Mouse (Mus musculus) spleen, adult 18-20 months (tissue): ENCODE measurements around the gene Gm10392.

Experiments used
- DNase-seq, 2 experiments: peaks; one replicate each; pipeline ENCODE4 v3.0.0; 2022; ENCODE audit warnings: mixed read lengths in 2 of 2

The Gm10392 gene

DNA sequence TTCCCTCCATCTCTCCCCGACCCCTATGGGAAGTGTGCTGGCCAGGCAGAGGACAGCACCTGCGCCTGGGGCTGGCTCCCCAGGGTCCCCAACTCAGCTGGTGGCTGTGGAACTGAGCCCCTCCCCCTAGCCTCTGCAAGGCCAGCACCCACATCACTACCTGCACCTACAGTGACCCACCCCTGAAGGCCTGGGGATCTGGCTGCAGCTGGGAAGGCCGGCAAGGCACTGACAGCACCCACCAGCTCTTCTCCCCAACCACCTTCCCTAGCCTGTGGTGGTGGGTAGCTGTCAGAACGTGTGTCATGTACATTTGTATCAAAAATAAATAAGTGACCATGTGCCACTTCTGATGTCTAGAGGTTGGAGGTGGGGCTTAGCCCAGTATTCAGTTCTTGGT lies 11.6 kb downstream of the Gm10392 start:
- no peak for DNase-seq

GRCm38 (mm10) chr11:77506941-77507340 lies 12.1 kb downstream of the Gm10392 start:
- no peak for DNase-seq

DNA sequence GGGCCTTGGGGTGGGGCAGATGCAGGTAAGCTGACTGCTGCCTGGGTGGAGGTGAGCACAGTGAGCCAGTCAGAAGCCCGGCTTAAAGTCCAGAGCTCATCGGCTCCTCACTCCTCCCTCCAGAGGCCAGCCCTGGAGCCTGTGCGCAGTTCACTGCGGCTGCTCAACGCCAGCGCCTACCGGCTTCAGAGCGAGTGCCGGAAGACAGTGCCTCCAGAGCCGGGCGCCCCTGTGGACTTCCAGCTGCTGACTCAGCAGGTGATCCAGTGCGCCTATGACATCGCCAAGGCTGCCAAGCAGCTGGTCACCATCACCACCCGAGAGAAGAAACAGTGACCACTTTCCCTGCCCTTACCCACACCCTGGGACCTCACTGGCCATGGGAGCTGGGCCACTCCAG lies 12.7 kb downstream of the Gm10392 start:
- no peak for DNase-seq

- no peak for DNase-seq
Observed at GRCm38 (mm10) chr11:77505291-77505980, 13.6 kb downstream of the Gm10392 start.

DNA sequence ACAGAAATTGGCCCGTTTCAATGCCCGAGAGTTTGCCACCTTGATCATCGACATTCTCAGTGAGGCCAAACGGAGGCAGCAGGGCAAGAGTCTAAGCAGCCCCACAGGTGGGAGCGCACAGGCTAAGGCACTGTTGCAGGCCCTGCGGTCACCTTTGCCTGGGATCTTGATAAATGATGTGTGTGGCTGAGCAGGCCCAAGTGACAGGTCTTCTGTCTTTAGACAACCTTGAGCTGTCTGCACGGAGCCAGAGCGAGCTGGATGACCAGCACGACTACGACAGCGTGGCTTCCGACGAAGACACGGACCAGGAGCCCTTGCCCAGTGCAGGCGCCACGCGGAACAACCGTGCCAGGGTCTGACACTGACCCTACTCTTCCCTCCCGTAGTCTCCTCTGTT lies 14.6 kb downstream of the Gm10392 start:
- DNase-seq, result no peak

DNA sequence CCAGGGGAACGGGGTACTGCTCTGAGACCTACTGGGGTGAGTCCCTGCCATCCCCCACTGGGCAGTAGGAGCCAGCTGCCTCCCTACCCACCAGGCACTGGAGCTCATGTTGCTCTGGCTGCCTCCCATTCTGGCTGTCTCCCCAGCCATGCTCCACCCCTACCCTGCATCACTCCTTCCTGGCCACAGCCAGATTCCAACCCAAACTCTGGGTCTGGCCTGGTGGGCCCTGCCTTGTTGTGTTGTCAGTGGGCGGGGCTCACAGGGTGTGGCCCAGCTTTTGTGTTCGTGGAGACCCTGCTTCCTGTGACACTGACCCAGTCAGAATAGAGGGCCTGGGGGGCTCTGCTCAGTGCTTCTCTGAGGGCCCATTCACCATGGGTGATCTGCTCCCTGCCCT lies 15.5 kb downstream of the Gm10392 start:
- no peak for DNase-seq

GRCm38 (mm10) chr11:77502481-77502880 lies 16.5 kb downstream of the Gm10392 start:
- no peak for DNase-seq

DNA sequence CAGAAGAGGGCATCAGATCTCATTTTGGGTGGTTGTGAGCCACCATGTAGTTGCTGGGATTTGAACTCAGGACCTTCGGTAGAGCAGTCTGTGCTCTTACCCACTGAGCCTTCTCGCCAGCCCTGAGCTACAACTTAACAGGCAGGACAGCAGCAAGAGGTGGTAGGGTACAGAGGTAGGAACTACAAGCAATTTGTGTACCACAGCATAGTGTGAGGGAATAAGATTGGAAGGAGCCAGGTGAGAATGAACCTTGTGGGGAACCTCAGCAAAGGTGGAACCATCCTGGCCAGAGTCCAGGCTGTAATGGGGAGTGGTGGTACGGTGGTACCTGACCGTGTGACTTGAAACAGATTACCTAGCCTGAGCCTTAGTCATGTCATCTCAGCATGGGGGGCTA lies 17.0 kb downstream of the Gm10392 start:
- no peak for DNase-seq

GRCm38 (mm10) chr11:77501392-77501791 lies 17.6 kb downstream of the Gm10392 start:
- peak; percentile 47 to 73 for DNase-seq

DNA sequence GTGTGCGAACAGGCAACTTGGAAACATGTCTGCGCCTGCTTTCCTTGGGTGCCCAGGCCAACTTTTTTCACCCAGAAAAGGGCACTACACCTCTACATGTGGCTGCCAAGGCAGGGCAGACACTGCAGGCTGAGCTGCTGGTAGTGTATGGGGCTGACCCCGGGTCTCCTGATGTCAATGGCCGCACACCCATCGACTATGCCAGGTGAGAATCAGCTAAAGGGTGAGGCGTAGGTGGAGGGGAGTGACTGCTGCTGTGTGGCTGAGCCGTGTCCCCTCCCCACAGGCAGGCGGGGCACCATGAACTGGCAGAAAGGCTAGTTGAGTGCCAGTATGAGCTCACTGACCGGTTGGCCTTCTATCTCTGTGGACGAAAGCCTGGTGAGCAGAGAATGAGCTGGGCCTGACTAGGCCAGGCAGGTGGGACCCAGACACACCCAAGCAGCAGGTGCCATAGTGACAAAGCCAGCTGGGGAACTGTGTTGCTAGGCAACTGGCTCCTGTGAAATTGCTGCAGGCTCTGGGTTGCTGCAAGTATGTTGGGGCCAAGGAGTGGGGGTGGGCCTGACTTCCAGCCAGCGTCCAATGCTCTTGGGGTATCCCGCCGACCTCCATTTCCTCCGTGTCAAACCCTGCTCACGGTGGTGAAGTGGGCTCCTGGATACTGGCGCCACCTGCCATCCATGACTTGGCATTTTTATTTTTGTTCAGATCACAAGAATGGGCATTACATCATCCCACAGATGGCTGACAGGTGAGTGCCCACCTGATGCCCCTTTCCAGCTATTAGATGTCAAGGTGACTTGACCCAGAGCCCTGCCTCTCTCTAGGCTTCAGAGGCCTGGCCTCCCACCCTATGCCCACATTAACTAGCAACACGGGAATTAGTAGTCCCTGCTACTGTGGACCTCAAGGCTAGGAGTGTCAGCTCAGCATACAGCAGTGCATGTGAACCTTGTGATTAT lies 18.4 kb downstream of the Gm10392 start:
- DNase-seq, result no peak

- DNase-seq, result no peak
Observed at GRCm38 (mm10) chr11:77499354-77499753, 19.6 kb downstream of the Gm10392 start.

GRCm38 (mm10) chr11:77498261-77499139 lies 20.5 kb downstream of the Gm10392 start:
- DNase-seq, result no peak

- no peak for DNase-seq
Observed at GRCm38 (mm10) chr11:77497851-77498250, 21.1 kb downstream of the Gm10392 start.

GRCm38 (mm10) chr11:77497341-77497756 lies 21.6 kb downstream of the Gm10392 start:
- DNase-seq, result peak in 1 of 2 experiments; percentile 63

- DNase-seq, result no peak
Observed at GRCm38 (mm10) chr11:77495507-77495906, 23.5 kb downstream of the Gm10392 start.

DNA sequence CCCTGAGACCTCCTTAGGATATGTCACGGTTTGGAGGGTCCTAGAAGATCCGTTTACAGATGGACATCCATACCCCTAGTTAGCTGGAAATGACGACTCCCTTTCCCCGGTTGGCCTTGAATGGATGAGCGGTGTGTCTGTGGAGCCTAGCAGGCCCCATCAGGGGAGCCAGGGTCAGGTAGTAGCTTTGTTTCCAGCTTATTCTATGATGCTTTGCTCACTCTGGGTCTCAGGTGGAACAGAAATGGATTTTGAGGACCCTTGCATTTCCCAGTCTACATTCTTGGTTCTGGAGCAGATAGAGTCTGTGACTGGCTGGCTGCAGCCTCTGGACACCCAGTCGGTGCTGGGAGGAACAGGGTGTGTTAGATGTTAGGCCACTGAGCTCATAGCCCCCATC lies 24.2 kb downstream of the Gm10392 start:
- DNase-seq, result no peak

DNA sequence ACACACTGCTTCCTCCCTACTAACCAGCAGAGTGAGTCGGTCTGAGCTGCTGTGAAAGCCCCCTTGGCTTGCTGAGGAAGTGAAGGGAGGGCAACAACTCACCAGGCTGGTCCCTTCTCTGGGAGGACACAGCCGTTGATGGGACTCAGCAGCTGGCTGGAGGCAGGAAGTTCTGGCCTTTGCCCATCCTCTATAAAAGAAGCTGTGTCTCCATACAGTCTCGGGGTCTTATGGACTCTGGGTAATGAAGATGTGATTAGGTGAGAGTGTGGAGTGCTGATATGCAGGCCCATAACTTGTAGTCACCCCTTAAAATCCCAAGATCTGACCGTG lies 24.7 kb downstream of the Gm10392 start:
- DNase-seq, result no peak

DNA sequence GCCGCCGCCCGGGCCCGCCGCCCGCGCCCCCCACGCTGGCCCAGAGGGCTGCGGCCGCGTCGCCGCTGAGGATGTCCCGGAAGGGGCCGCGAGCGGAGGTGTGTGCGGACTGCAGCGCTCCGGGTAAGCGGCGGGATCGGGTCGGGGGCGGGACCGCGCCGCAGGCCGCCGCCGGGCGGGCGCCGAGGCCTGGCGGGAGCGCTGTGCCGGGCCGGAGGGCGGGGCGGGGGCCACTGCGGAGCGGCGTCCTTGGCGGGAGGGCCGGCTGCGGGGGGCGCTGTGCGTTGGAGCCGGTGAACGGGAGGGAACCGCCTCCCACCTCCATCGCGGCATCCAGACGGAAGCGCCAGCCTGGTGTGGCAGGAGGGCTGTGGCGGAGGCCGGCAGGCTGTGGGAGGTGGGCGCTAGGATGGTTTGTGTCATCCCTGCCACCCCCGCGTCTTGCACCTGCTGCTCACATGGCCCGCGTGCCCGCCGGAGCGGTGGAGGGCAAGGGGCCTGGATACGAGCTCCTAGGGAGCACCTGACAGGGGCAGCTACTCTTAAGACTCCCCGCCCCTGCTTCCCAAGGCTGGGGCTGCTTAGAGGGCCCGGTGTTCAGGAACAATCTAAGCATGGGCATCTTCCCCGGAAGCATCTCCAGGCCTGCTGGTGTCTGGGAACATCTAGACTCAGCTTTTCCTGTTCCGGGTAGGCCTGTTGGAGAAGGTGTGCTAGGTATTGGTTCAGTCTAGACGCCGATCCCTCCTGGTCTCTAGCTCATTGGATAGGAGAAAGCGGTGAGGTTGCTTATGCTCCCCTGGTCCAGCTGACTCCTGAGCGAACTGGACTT lies 25.3 kb downstream of the Gm10392 start, which contains the start of gene Git1:
Git1 (plus strand) TSS at position 51 of the 832 bp plus-strand sequence.
- DNase-seq, result peak; percentile 39 to 48

GRCm38 (mm10) chr11:77492911-77493332 lies 26.1 kb downstream of the Gm10392 start:
- DNase-seq, result peak; percentile 91 to 93

- peak in 1 of 2 experiments; percentile 26 for DNase-seq
Observed at GRCm38 (mm10) chr11:77492311-77492871, 26.6 kb downstream of the Gm10392 start.

DNA sequence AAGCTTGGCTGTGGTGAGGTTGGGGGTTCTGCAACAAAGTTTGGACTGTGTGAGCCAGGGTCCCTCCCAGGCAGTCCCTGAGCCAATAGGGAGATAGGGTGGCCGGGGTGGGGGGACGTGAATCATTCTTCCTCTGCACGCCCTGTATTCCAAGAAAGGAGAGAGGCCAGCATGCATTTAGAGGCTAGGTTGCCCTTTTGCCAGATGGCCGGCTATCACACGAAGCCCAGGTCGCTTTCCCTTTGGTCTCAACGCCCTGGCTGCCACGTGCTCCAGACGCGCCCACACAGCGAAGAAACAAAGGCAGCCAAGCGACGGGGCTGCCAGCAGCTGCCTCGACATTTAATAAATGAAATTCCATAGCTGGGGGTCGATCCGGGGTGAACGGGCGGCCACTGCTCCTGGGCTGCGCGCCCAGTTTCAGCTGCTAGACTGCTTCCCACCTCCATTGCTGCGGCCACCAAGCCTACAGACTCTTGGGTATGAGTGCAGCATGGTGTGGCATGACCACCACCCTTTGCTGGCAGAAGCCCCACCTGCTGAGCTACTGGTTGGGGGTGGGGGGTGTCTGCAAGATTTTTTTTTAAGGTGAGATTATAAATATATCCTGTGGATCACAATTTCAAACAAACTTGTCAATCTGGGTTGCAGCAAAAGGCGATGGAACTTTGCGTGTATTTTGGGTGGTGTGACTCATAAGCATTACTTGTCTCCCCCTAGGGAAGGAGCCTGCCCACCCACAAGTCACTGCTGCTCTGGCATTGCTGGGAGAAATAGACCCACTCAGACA lies 27.3 kb downstream of the Gm10392 start:
- DNase-seq, result no peak
